Mouse (Mus musculus) spleen, postnatal 14 days (tissue): ENCODE data around the gene Hmgxb4.
"Not testable (repeated sequence)": the region's sequence is repeated elsewhere in the genome, so short reads cannot be mapped to it uniquely, and the experiment has no call there.

Source experiments
- DNase-seq, 2 experiments: peaks; one replicate each; pipeline ENCODE4 v3.0.0; 2021 to 2022; ENCODE audit warnings: low spot score in 2 of 2

Hmgxb4 gene

DNA sequence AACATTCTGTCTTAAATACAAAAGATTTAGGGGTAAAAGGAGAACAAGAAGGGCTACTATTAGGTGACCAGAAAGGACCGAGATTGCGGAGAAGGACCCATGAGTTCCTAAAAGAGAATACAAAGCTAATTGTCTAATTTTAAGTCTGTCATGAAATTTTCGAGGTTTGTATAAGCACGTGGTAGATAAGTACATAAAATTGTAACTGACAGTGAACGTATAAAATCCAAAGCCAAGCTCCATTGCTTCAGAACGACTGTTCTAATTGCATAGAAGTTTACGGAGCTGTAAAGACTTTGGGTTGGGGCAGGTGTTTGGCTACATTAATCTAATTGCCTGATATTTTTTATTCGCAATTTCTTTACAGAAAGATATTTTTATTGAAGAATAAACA, at the start of gene Hmgxb4:
Gene Hmgxb4 (plus strand): TSS at position 276 of the 394 bp plus-strand sequence.
- DNase-seq: no peak

DNA sequence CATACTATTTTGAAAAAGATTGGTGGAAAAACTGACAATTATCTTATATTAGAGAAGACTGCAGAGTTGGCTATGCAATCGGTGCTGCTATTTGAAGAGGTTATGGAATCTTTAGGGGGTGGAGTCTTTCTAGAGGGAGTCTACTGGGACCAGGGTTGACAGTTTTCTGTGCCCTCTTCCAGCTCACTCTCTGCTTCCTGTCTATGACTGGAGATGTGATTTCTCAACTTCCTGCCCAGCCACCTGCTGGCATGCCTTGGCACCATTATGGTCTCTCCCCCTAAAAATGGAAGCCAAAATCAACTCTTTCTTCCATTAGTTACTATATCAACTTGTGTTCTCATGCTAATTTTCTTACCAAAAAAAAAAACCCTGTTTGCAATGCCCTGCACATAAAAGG, 43.7 kb upstream of the Hmgxb4 start:
- no peak for DNase-seq

DNA sequence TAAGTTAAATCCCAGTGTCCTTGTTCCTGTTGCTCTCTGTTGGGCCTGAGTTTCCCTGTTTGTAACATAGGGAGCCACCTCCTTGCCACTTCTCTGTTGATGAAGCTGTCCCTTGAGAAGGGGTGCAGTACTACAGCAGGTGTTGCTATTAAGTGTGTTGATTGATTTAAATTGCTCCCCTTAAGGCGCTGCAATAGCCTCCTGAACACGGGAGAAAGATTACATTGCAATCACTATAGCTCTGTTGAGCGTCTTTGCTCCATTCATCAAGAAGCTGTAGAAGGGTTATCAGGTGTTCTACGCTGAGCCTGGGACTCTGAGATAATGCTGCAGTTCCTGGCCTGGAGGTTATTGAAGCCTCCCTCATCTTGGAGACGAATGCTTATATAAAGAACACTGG, 29.2 kb upstream of the Hmgxb4 start:
- DNase-seq: no peak

DNA sequence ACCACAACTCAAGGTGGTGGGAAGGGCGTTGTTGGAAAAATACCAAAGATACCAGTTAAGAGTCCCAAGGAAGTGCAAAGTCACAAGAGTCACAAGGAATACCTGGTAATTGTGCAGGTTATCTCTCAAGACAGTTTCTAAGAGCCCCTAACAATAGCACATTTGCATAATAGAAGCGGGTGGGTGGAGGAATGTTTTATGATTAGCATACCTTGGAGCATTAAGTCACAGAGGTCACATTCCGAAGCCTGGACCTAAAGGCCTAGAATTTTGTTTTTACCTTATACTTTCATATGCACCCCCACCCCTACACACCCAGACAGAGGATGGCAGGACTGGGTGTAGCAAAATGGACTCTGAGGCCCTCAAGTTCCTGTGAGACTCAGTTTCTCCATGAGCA, 22.9 kb upstream of the Hmgxb4 start:
- DNase-seq: not testable (repeated sequence)

DNA sequence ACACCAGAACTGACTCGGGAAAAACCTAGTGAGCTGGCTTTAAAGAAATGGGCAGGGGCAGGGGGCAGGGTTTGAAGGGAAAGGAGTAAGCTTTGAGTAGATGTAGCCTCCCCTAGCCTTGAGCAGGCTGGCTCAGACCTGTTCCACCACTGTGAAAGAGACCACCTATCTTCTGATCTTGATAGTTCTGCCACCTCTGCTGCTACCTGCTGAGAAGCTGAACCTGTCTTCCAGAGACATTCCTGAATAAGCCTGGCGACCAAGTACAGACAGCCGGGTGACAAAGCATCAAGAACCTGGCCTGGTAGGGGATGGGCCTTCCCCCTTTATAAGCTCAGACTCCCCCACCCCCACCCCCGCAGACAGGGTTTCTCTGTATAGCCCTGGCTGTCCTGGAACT, 21.5 kb upstream of the Hmgxb4 start:
- no peak for DNase-seq

DNA sequence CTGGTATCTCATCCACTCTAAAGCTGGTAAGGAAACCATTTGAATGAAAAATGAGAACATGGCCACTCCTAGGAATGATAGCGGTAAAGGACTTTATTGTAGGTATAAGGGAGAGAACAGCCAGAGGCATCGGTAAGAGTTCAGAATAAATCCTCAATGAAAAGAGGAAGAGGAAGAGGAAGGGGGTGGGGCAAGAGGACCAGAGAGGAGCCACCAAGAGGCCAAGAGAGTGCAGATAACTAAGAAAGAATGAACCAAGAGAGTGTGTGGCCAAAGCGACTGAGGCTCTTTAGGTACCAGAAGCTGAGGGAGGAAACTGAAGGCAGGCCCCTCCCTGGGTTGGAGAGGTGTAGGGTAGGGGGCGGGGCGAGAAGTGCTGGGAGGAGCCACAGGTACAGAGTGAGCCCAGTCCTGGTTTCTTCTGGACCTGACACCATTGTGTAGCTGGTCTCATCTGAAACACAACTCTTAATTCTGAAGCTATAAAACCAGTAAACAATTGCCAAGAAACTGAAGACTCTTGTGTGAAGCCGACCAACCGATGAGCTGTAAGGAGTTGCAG, 20.8 kb upstream of the Hmgxb4 start:
- DNase-seq: no peak

DNA sequence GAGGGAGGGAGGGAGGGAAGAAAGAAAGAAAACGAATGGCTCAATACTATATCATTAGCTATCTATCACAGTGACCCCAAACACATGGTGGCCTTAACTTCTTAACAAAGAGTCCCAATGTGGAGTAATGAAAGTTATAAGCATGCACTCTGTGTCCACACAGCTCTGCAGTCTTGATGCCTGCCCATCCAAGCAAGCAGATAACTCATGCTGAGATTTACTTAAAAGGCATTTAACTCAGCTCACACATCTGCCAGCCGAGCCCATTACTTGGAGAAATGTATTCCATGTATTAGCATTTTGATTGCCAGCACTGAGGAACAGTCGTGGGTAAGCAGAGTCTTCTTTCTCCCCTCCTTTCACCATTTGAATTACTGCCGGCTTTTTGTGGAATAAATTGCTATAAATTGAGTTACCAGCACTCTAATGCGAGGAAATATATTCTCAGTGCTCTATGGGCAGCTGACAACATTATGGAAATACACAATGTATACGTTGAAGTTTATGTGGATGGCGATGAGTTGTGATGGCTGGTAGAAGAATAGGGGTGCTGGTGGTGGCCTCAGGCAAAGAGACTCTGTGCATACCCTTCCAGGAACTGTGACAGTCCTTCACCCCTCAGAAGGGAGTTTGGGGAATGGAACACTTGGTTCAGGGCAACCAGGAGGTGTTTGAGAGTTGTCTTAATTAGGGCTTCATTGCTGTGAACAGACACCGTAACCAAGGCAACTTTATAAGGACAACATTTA, 19.9 kb upstream of the Hmgxb4 start:
- no peak for DNase-seq

DNA sequence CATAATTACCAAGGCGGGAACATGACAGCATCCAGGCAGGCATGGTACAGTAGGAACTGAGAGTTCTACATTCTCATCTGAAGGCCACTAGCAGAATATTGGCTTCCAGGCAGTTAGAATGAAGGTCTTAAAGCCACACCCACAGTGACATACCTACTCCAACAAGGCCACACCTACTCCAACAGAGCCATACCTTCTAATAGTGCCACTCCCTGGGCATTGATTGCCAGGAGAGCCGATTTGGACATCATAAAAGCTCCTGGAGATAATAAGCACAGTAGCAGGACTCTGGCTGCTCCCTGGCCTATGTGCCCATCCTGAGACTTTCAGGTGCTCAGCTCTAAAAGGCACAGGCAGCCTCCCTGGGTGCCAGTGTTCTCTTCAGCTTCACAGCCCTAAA, 19.3 kb upstream of the Hmgxb4 start:
- DNase-seq: no peak

DNA sequence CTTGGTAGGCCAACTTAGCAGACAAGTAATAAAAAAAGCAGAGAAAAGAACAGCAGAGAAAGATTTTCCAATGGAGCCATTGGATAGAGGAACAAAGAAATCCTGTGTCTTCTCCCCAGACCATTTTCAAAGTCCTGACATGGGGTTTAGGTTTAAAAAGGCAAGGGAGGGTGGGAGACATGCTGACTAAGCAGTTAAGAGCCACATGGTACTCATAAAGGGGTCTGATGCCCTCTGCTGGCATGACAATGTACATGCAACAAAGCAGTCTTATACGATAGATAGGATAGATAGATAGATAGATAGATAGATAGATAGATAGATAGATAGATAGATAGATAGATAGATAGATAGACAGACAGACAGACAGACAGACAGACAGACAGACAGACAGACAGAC, 15.7 kb upstream of the Hmgxb4 start:
- DNase-seq: no peak

DNA sequence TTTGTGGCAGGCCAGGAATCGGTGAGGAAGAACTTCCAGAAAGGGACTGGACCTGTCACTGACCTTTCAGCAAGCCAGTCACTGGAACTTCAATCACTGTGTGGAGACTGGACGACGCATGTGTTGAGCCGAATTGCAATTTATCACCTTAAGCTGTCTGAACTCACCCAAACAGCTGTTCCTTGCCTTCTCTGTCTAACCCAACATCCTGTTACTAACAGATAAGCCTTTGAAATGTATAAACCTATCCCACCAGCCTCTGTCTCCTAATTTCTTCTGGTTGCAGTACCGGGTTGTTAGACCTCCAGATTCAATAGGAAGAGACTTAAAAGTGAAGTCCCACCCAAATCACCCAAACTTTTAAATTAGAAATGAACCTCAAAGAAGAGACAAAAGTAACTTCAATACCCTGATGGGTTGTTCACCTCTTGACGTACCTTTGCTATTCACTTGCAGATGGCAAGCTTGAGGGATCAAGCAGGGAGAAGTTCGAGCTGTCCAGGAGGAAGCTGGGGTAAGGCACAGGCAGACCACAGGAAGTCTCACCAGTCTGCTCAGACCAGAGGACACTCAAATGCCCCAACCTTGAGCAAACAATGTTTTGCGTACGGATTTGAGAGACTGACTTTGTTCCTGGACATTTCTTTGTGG, 13.0 kb upstream of the Hmgxb4 start:
- DNase-seq: no peak

DNA sequence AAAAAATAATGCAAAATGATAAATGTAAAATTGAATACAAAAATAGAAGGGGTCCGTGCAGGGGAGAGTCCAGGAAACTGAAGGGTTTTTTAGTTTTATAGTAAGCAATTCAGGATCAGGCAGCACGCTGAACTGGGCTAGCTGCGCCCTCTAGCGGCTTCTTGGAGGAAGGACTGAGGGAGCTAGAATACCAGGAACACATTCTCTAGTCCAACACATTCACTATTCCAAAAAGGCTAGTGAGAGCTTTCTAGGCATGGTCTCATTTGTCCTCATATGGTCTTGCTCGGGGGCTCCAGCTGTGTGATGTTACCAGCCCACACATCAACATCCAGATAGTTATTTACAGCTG, 12.5 kb upstream of the Hmgxb4 start:
- DNase-seq: peak in 1 of 2 experiments; percentile 37

DNA sequence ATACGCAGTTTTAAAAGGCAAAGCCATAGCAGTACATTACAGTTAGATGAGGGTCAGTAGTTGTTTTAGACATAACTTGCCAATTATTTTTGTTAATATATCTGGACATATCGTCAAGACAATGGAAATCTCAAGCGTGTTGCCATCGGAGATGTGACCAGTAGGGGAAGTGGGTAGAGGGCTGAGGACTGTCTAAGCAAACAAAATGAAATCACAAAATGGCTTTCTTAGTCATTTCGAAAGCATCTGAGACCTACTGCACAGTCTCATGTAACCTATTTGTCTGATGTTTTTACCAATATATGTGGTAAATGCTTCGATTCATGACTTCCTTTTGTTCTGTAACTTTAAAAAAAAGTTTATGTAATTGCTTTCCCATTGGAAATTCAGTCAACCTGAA, 11.3 kb upstream of the Hmgxb4 start:
- DNase-seq: no peak

DNA sequence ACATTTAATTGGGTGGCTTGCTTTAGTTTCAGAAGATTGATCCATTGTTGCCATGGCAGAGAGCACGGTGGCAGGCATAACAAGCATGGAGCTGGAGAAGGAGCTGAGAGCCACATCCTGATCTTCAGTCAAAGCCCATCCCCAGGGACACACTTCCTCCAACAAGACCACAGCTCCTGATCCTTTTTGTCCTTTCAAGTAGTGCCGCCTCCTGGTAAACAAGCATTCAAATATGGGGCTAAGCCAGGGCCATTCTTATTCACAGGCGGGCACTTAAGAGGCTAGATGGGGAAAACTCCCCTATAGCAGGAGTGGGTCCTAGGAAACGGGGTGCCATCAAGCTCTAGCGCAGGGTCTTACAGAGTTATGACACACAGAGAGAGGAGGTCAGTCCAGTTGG, 5.7 kb upstream of the Hmgxb4 start:
- DNase-seq: no peak

DNA sequence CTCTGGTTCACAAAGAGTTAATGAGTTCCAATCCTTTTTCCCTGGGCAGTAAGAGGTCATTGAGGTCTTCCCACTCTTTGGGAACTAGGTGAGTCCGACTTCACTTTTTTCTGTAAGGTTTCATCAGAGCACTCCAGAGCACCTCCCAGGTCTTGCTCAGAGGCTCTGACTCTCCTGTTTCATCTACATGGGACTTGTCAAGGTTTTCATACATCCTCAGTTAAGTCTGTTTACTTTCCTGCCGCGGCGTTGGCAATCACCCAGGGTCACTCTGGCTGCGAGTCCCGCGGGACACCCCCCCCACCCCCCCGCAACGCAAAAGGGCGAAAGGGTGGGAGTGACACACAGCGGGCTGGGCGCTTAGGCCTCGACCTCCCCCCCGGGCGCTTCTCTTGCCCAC, 3.1 kb upstream of the Hmgxb4 start:
- DNase-seq: no peak

DNA sequence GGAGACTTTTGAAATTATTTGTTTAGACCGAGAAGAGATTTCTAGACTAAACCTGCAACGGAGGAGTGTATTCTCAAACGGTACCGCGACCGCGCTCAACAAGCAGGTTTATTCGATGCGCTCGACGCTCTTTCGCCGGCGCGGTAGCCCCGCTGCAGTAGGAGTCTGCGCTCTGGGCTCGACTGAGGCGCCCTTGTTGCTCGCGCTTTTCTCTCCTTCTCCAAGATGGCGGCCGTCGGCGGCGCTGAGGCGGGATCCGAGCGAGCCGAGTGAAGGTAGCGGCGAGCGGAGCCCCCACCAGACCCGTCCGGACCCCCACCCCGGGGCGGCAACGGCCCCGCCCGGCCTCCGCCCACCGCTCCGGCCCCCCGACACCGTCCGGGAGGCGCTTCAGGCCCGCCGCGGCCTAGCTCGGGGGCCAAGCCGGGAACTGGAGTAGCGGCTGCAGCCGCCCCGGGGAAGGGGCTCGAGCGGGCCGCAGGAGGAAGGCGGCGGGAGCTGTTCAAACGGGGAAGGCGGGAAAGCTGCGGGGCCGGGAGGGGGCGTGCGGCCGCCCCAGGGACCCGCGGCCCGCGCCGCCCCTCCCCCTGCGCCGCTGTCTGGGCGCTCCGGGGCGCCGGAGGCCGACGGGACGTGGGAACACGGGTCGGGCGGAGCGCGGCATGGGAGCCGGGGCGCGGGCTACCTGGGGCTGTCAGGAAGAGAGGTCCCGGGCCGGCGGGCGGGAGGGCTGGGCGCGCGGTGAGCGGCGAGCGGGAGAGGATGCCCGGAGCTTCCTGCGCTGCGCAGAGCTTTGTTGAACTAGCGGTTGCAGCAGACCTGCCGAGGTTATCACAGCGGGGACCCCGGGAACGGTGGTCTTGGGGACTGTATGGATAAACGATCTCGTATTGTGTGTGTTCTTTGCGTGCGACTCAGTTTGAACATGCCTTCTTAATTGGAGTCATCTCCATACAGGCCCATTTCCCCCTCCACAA, 607 bp downstream of the Hmgxb4 start:
- peak; percentile 70 to 77 for DNase-seq

DNA sequence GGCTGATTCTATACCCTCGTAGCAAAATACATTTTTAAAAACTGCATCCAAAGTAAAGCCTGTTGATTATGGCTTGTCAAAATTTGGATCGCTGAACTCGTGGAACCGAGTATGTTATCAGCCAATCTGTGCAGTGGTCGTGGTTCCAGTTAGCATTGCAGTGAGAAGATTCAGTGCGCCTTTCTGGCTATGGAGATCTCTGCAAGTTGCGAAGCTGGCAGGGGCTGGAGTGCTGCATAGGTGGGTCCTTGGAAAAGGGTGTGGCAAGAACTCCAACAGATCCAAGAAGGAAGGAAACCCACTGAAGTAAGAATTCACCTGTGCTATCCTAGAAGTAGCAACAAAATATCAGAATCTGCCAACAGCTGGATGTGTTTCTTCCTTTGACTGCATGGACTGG, 1.4 kb downstream of the Hmgxb4 start:
- no peak for DNase-seq

DNA sequence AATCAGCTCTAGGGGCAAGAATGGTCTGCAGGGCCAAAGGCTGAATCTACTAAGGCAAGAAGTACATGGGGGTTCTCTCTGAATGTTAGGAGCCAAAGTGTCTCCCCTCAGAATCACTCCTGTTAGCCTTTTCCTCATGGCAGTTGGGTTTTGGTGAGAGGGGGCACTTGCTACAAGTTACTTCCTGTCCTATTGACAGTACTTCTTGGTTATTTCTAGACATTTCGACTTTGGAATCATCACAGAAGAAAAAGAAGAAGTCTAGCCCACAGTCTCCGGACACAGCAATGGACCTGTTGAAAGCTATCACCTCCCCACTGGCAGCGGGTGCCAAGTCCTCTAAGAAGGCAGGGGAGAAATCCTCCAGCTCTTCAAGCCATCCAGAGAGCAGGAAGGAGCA, 7.3 kb downstream of the Hmgxb4 start:
- DNase-seq: no peak

DNA sequence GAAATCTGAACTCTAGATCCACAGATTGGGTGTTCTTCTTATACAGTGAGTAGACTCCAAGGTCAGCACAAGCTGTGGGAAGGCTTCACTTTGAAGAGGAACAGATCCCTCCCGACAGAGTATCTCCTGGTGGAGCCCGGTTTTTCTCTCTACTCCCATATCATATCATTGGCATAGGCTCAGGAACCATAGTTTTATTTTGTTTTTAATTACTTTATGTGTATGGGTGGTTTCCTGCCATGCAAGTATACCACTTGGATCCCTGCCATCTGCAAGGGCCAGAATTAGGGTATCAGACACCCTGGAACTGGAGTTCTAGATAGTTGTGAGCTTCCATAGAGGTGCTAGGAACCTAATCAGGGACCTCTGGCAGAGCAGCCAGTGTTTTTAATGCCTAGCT, 15.7 kb downstream of the Hmgxb4 start:
- DNase-seq: no peak

DNA sequence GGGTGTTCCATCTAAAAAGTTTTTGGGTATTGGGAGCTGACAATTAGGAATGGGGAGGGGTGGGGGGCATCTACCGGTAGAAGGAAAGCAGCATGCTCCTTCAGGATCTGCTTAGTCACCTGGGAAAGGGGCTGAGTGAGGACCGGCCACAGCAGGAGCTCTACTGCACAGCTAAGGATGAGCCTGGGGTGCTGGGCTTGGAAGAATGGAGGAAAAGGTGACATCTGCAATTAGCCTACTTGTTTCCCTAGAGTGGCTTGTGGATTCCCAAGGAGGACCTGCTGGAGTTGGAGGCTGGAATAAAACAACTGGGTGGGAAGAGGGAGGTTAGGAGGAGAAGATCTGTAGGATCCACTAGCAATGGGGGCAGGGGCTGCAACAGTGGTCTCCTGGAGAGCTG, 20.4 kb downstream of the Hmgxb4 start:
- no peak for DNase-seq

DNA sequence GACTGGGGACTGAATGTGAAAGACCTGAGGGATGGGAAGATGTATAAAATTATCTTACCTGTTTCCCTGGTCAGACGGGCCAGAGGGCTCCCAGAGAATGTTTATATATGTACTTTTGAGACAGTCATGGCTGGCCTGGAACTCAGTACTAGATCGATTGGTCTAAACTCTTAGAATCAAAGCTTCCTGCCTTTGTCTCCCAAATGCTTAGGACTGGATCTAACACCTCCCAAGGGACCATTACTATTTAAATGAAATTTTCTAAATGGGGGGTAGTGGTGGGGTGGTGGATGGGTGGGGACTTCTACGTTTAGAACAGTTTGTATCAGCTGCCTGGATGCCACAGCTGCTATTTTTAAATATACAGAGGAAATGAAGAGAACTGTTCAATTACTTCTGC, 20.8 kb downstream of the Hmgxb4 start:
- DNase-seq: no peak

DNA sequence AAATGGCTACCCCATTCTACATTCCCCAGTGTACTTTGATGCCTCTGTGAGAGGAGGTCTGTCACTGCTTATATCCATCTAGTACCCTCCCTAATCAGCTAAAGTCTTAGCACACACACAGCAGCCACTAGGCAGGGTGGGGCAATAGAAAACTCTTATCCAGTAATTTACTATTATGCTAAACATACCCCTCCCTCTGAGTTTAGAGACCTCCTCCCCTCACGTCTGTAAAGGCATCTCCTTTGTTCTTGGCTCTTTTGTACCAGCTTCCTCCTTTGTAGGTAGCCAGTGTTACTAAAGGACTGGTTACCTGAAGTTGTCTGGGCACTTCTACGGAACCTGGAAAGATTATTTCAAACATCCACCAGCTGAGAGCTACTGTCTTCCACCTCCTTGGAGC, 22.8 kb downstream of the Hmgxb4 start:
- no peak for DNase-seq

DNA sequence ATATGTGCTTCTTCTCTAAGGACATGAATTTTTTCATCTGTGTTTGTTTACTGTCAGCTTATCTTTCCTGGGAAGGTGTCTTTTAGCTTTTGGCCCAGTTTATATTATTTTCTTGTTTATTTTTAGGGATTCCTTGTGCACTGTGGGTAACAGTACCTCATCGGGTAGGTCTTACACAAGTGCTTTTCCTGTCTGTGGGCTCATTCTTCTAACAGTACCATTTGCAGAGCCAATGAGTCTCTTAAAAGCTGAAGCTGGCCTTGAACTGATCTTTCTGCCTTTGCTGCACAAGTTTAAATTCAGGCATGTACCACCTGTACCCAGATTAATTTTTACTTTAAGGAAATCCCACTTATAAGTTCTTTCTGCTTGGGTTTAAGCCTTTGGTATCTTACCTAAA, 23.3 kb downstream of the Hmgxb4 start:
- no peak for DNase-seq
